Mouse (Mus musculus) embryonic facial prominence, embryonic 13.5 days (tissue): ENCODE data around the gene Rnf180. TPM values are rescaled to one million over a fixed set of nuclear protein-coding genes. Genes with fewer than 3 reads are reported as not detected.
"Not testable (repeated sequence)": the region's sequence is repeated elsewhere in the genome, so short reads cannot be mapped to it uniquely, and the experiment has no call there.

ENCODE experiments used
- ATAC-seq: fragments of 200-750 bp; cut with Nextera tagmentation; 2 replicates; pipeline ENCODE4 v1.8.0; 2017; ENCODE audit warnings: low read depth; ENCODE audit not compliant: insufficient number of reproducible peaks, insufficient read depth, low FRiP score, low TSS enrichment
- H3K27ac ChIP-seq: fragments of 300-500 bp; sonication (generic); 2 replicates; pipeline ENCODE4 v1.5.1; 2015; ENCODE audit warnings: moderate library complexity, mild to moderate bottlenecking, inconsistent platforms
- H3K27me3 ChIP-seq: fragments of 300-500 bp; sonication (generic); 2 replicates; pipeline ENCODE4 v1.6.1; 2015; ENCODE audit warnings: mild to moderate bottlenecking, inconsistent platforms
- H3K36me3 ChIP-seq: fragments of 300-500 bp; sonication (generic); 2 replicates; pipeline ENCODE4 v1.6.1; 2015; ENCODE audit warnings: mild to moderate bottlenecking, inconsistent platforms
- H3K4me1 ChIP-seq: fragments of 300-500 bp; sonication (generic); 2 replicates; pipeline ENCODE4 v1.6.1; 2015; ENCODE audit warnings: inconsistent platforms
- H3K4me2 ChIP-seq: fragments of 300-500 bp; sonication (generic); 2 replicates; pipeline ENCODE4 v1.6.1; 2015; ENCODE audit warnings: moderate library complexity, mild to moderate bottlenecking, inconsistent platforms
- H3K4me3 ChIP-seq: fragments of 300-500 bp; sonication (generic); 2 replicates; pipeline ENCODE4 v1.5.1; 2015; ENCODE audit warnings: mild to moderate bottlenecking, inconsistent platforms
- H3K9ac ChIP-seq: fragments of 300-500 bp; sonication (generic); 2 replicates; pipeline ENCODE4 v1.6.1; 2015; ENCODE audit warnings: mild to moderate bottlenecking, inconsistent platforms
- H3K9me3 ChIP-seq: fragments of 300-500 bp; sonication (generic); 2 replicates; pipeline ENCODE4 v1.6.1; 2016; ENCODE audit warnings: inconsistent platforms
- WGBS: fragments of 180-500 bp; shearing (Covaris S2); methylation state at CpG from one replicate; pipeline ENCODE4 v1.1.7; 2015; ENCODE audit warnings: mixed read lengths; 5-methylcytosine and 5-hydroxymethylcytosine counted together
- polyA plus RNA-seq: library from polyadenylated mRNA; unstranded; fragments of >200 nt; fragmentation: Nextera tagmentation; extraction: Ambion mirVana; gene quantifications from 2 replicates; pipeline ENCODE4 v1.2.1, GENCODE M21; 2015

The Rnf180 gene
- 10.2 and 10.9 TPM in 2 replicates for polyA plus RNA-seq

GRCm38 (mm10) chr13:105294715-105295114 lies at the start of gene Rnf180:
TSS of gene Rnf180 (minus strand) at chr13:105294815.
- ATAC-seq = no peak
- Histone ChIP-seq H3K4me2 (peak within 1 kb of the TSS; percentile 78), H3K4me1 (peaks cover 21% of the 10 kb centered on the region), H3K4me3 (peak within 1 kb of the TSS; percentile 83), H3K9me3 (no peaks in the 10 kb centered on the region), H3K36me3 (no peaks in the 10 kb centered on the region), H3K27me3 (no peaks in the 10 kb centered on the region), H3K9ac (peak within 1 kb of the TSS; percentile 87), H3K27ac (peak within 1 kb of the TSS; percentile 80)
- WGBS = 41% methylated on average over 11 of the region's 11 CpGs

GRCm38 (mm10) chr13:105331199-105331968 lies 36.8 kb upstream of the Rnf180 start:
- H3K27me3 ChIP-seq = no peaks in the 10 kb centered on the region
- no peaks in the 10 kb centered on the region for H3K4me1 ChIP-seq
- no peak for ATAC-seq
- H3K36me3 ChIP-seq = no peaks in the 10 kb centered on the region
- no peak overlapping the region for H3K4me3 ChIP-seq
- H3K9ac ChIP-seq = no peak overlapping the region
- 70% methylated on average over 5 of the region's 5 CpGs for WGBS
- no peak overlapping the region for H3K4me2 ChIP-seq
- no peaks in the 10 kb centered on the region for H3K9me3 ChIP-seq
- no peak overlapping the region for H3K27ac ChIP-seq

GRCm38 (mm10) chr13:105326946-105327345 lies 32.3 kb upstream of the Rnf180 start:
- H3K4me2 ChIP-seq = no peak overlapping the region
- no peaks in the 10 kb centered on the region for H3K9me3 ChIP-seq
- no peaks in the 10 kb centered on the region for H3K27me3 ChIP-seq
- ATAC-seq = no peak
- H3K9ac ChIP-seq = no peak overlapping the region
- H3K4me1 ChIP-seq = no peaks in the 10 kb centered on the region
- H3K4me3 ChIP-seq = no peak overlapping the region
- no peak overlapping the region for H3K27ac ChIP-seq
- 69% methylated on average over 1 of the region's 1 CpGs for WGBS
- no peaks in the 10 kb centered on the region for H3K36me3 ChIP-seq

- no peak for ATAC-seq
- Histone ChIP-seq H3K27ac (no peak overlapping the region), H3K4me2 (no peak overlapping the region), H3K4me3 (no peak overlapping the region), H3K9me3 (no peaks in the 10 kb centered on the region), H3K27me3 (no peaks in the 10 kb centered on the region), H3K9ac (no peak overlapping the region), H3K36me3 (no peaks in the 10 kb centered on the region), H3K4me1 (no peaks in the 10 kb centered on the region)
- WGBS = 83% methylated on average over 1 of the region's 1 CpGs
Measured at GRCm38 (mm10) chr13:105316926-105317325, 22.3 kb upstream of the Rnf180 start.

- Histone ChIP-seq H3K36me3 (no peaks in the 10 kb centered on the region), H3K9ac (no peak overlapping the region), H3K27me3 (no peaks in the 10 kb centered on the region), H3K4me3 (no peak overlapping the region), H3K27ac (no peak overlapping the region), H3K4me1 (no peaks in the 10 kb centered on the region), H3K4me2 (no peak overlapping the region), H3K9me3 (no peaks in the 10 kb centered on the region)
- ATAC-seq = no peak
- 76% methylated on average over 6 of the region's 6 CpGs for WGBS
Measured at GRCm38 (mm10) chr13:105316009-105316408, 21.4 kb upstream of the Rnf180 start.

GRCm38 (mm10) chr13:105312763-105313162 lies 18.1 kb upstream of the Rnf180 start:
- ATAC-seq = no peak
- Histone ChIP-seq H3K9me3 (no peaks in the 10 kb centered on the region), H3K27me3 (no peaks in the 10 kb centered on the region), H3K9ac (no peak overlapping the region), H3K36me3 (no peaks in the 10 kb centered on the region), H3K4me3 (no peak overlapping the region), H3K27ac (no peak overlapping the region), H3K4me2 (no peak overlapping the region), H3K4me1 (no peaks in the 10 kb centered on the region)
- WGBS = 67% methylated on average over 6 of the region's 6 CpGs

- not testable (repeated sequence) for H3K9me3 ChIP-seq, H3K36me3 ChIP-seq, ATAC-seq, H3K4me3 ChIP-seq, H3K27ac ChIP-seq, H3K27me3 ChIP-seq, H3K4me2 ChIP-seq, H3K4me1 ChIP-seq, H3K9ac ChIP-seq
- WGBS = 82% methylated on average over 4 of the region's 4 CpGs
Measured at GRCm38 (mm10) chr13:105310562-105310961, 15.9 kb upstream of the Rnf180 start.

GRCm38 (mm10) chr13:105305513-105305912 lies 10.9 kb upstream of the Rnf180 start:
- 0 out of 2 replicates have a peak, but pooled peaks cover 3% of the 10 kb centered on the region for H3K4me1 ChIP-seq
- H3K36me3 ChIP-seq = no peaks in the 10 kb centered on the region
- H3K9ac ChIP-seq = no peak overlapping the region
- 85% methylated on average over 2 of the region's 2 CpGs for WGBS
- no peak overlapping the region for H3K4me3 ChIP-seq
- ATAC-seq = no peak
- H3K27ac ChIP-seq = no peak overlapping the region
- H3K27me3 ChIP-seq = no peaks in the 10 kb centered on the region
- H3K9me3 ChIP-seq = no peaks in the 10 kb centered on the region
- no peak overlapping the region for H3K4me2 ChIP-seq

GRCm38 (mm10) chr13:105304054-105304453 lies 9.4 kb upstream of the Rnf180 start:
- ATAC-seq = no peak
- Histone ChIP-seq H3K4me2 (no peak overlapping the region), H3K4me3 (no peak overlapping the region), H3K9ac (no peak overlapping the region), H3K4me1 (0 out of 2 replicates have a peak, but pooled peaks cover 3% of the 10 kb centered on the region), H3K9me3 (no peaks in the 10 kb centered on the region), H3K36me3 (no peaks in the 10 kb centered on the region), H3K27ac (no peak overlapping the region), H3K27me3 (no peaks in the 10 kb centered on the region)
- 8% methylated on average over 4 of the region's 4 CpGs for WGBS

GRCm38 (mm10) chr13:105300009-105300346 lies 5.4 kb upstream of the Rnf180 start:
- Histone ChIP-seq H3K4me3 (no peak overlapping the region), H3K4me2 (no peak overlapping the region), H3K27me3 (no peaks in the 10 kb centered on the region), H3K9ac (no peak overlapping the region), H3K36me3 (no peaks in the 10 kb centered on the region), H3K9me3 (no peaks in the 10 kb centered on the region), H3K4me1 (0 out of 2 replicates have a peak, but pooled peaks cover 3% of the 10 kb centered on the region), H3K27ac (no peak overlapping the region)
- 61% methylated on average over 4 of the region's 4 CpGs for WGBS
- ATAC-seq = no peak

GRCm38 (mm10) chr13:105299162-105300008 lies 4.8 kb upstream of the Rnf180 start:
- H3K36me3 ChIP-seq = no peaks in the 10 kb centered on the region
- no peaks in the 10 kb centered on the region for H3K9me3 ChIP-seq
- H3K4me2 ChIP-seq = no peak overlapping the region
- H3K4me1 ChIP-seq = 0 out of 2 replicates have a peak, but pooled peaks cover 3% of the 10 kb centered on the region
- 57% methylated on average over 4 of the region's 4 CpGs for WGBS
- no peak overlapping the region for H3K9ac ChIP-seq
- H3K27ac ChIP-seq = no peak overlapping the region
- ATAC-seq = no peak
- no peak overlapping the region for H3K4me3 ChIP-seq
- no peaks in the 10 kb centered on the region for H3K27me3 ChIP-seq
